Mouse (Mus musculus): ENCODE results near the gene Sstr1. TPM values are rescaled to one million over a fixed set of nuclear protein-coding genes. Genes with fewer than 3 reads are reported as not detected.

Gene Sstr1
- 9.7 and 20.7 TPM in 2 replicates for polyA plus RNA-seq (2012; rRNA removed)

DNA sequence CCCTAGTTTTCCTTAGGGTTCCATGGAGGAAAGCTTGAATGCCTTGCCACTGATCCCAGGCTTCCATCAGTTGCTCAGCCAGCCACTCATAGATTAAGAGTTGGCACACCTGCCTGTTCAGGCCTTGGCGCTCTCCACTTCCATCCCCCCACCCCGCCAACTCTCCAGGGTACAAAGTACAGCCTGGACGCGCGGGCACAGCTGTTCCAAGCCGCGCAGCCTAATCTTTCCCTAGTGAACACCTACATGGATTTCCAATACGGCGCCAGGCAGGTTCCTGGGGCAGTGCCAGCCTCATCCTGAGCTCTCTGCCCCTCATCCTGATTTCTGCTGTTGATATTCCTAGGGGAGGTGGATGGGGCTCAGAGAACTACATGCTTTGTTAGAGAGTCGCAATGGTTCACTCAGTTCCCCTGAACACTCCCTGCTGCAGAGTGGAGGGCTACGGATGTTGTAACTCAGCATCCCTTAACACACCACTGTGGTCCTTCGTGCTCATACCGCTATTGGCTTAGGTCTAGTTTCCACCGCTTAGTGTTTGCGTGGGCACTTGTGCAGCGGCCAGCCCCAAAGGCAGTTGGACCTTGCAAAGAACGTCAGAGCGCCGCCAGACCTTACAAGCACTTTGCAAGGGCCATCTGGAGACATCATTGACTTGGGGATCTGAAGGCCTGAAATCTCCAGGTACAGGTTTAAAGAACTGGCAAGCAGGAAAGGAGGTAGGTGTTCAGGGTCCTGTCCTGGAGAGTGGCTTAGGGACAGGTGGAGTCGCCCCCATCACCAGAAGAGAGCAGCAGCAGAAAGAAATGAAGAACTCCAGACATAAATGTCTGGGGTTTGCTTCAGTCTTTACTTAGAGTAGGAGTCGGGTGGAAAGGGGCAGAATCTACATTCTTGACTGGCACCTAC is at the start of gene Sstr1:
Gene Sstr1 (plus strand): TSS at position 610 of the 909 bp plus-strand sequence.

Other genes starting within 250 kb of the Sstr1 start
- gene Clec14a, start 57.5 kb downstream of the Sstr1 start, polyA plus RNA-seq (2012; rRNA removed): 12.6 and 13.7 TPM in 2 replicates